In the genomic region with DNA sequence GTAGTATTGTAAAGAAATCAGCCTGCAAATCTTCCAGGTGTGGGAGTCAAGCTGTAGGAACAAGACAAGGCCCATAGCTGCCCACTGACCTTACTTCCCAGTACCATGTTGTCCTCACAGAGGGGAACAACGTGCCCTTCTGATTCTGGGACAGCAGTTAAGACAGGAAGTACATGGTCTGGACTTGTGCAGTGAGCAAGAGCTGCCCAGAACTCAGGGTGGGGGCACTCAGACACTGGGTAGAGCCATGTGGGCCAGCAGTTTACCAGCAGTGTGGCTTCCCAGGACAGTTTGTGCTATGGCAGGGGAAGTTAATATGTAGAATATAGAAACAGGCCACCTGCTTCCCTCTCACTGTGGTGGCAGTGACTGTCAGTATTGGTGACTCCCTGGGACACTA, we compare ENCODE assay signal across 13 mouse cellular contexts.
"Had no signal": no experiment of that assay in that cellular context is flagged by ENCODE, and none has a peak within 500 bp of the region (broad histone marks: within the 10 kb centered on the region; RNA-seq: fewer than 3 reads in every experiment).

No protein-coding gene starts in this region.

- H3K27me3 ChIP-seq: limb, embryonic 12.5 days; lung, embryonic 15.5 days; midbrain, embryonic 13.5 days; neural tube, embryonic 12.5 days had no signal

- H3K4me1 ChIP-seq: limb, embryonic 12.5 days; lung, embryonic 15.5 days; midbrain, embryonic 13.5 days; neural tube, embryonic 12.5 days had no signal

- H3K4me3 ChIP-seq: layer of hippocampus, adult 2 months; limb, embryonic 12.5 days; lung, embryonic 15.5 days; midbrain, embryonic 13.5 days; neural tube, embryonic 12.5 days had no signal

- ATAC-seq: intestine, postnatal 0 days; midbrain, embryonic 13.5 days had no signal

- H3K27ac ChIP-seq: layer of hippocampus, adult 2 months; limb, embryonic 12.5 days; lung, embryonic 15.5 days; midbrain, embryonic 13.5 days; neural tube, embryonic 12.5 days had no signal

- DNase-seq: kidney, adult 8-10 months; kidney, postnatal 36 days; liver; retina, postnatal 1 day; right cerebral cortex, postnatal 4 days; spleen, adult 18-20 months; thymus, postnatal 36 days had no signal
